Mouse (Mus musculus) liver, postnatal 0 days (tissue): ENCODE results near the gene 4933427D14Rik. TPM values are rescaled to one million over a fixed set of nuclear protein-coding genes. Genes with fewer than 3 reads are reported as not detected.
"Not testable (repeated sequence)": the region's sequence is repeated elsewhere in the genome, so short reads cannot be mapped to it uniquely, and the experiment has no call there.

ENCODE experiments used
- ATAC-seq: fragments of 200-750 bp; cut with Nextera tagmentation; 2 replicates; pipeline ENCODE4 v1.8.0; 2017; ENCODE audit warnings: mild to moderate bottlenecking, moderate library complexity
- DNase-seq: peaks from one replicate; pipeline ENCODE4 v3.0.0-alpha.2; 2016
- H3K27ac ChIP-seq: fragments of 300-500 bp; sonication (generic); 2 replicates; pipeline ENCODE4 v1.5.1; 2014; ENCODE audit warnings: antibody characterized with exemption, moderate library complexity, mild to moderate bottlenecking, low read depth
- H3K27me3 ChIP-seq: fragments of 300-500 bp; sonication (generic); 2 replicates; pipeline ENCODE4 v1.6.1; 2014; ENCODE audit warnings: low read length, control low read depth, mixed read lengths; ENCODE audit not compliant: insufficient read depth
- H3K36me3 ChIP-seq: fragments of 300-500 bp; sonication (generic); replicated peaks from 2 replicates; pipeline ENCODE4 v1.6.1; 2014; ENCODE audit warnings: mild to moderate bottlenecking, control low read depth, low read length, moderate library complexity, mixed read lengths; ENCODE audit not compliant: insufficient read depth
- H3K4me1 ChIP-seq: fragments of 300-500 bp; sonication (generic); 2 replicates; pipeline ENCODE4 v1.6.1; 2014; ENCODE audit warnings: antibody characterized with exemption, mild to moderate bottlenecking, control low read depth; ENCODE audit not compliant: insufficient read depth
- H3K4me2 ChIP-seq: fragments of 300-500 bp; sonication (generic); 2 replicates; pipeline ENCODE4 v1.6.1; 2014; ENCODE audit warnings: low read depth, mild to moderate bottlenecking, low read length, moderate library complexity, mixed read lengths
- H3K4me3 ChIP-seq: fragments of 300-500 bp; sonication (generic); 2 replicates; pipeline ENCODE4 v1.5.1; 2014; ENCODE audit warnings: low read depth, low read length
- H3K9ac ChIP-seq: fragments of 300-500 bp; sonication (generic); replicated peaks from 2 replicates; pipeline ENCODE4 v1.6.1; 2014; ENCODE audit warnings: mild to moderate bottlenecking, moderate library complexity
- H3K9me3 ChIP-seq: fragments of 300-500 bp; sonication (generic); 2 replicates; pipeline ENCODE4 v1.6.1; 2016; ENCODE audit warnings: mild to moderate bottlenecking, control low read depth, low read length, mixed read lengths
- CTCF ChIP-seq: sonication (generic); IDR thresholded peaks from 2 replicates; pipeline ENCODE4 v1.5.1; 2016; ENCODE audit warnings: antibody characterized with exemption, low read depth
- EP300 ChIP-seq: IDR thresholded peaks from 2 replicates; pipeline ENCODE4 v1.6.1; 2016; ENCODE audit warnings: antibody characterized with exemption, low read depth, mild to moderate bottlenecking
- WGBS: fragments of 180-500 bp; shearing (Covaris S2); extraction: QIAGEN DNeasy Blood & Tissue Kit; methylation state at CpG from one replicate; pipeline ENCODE4 v1.1.7; 2014; ENCODE audit not compliant: insufficient replicate concordance; 5-methylcytosine and 5-hydroxymethylcytosine counted together
- polyA plus RNA-seq: library from polyadenylated mRNA; unstranded; fragments of >200 nt; fragmentation: Nextera tagmentation; extraction: Ambion mirVana; gene quantifications from 2 replicates; pipeline ENCODE4 v1.2.1, GENCODE M21; 2015

The 4933427D14Rik gene
- polyA plus RNA-seq, 1 experiment from 2014 or later: 1.7 TPM

GRCm38 (mm10) chr11:72184252-72184651 is 23.0 kb downstream of the 4933427D14Rik start:
- Histone ChIP-seq H3K9me3 (no peaks in the 10 kb centered on the region), H3K9ac (no peak overlapping the region), H3K27ac (no peak overlapping the region), H3K4me1 (no peaks in the 10 kb centered on the region), H3K4me2 (no peak overlapping the region), H3K4me3 (no peak overlapping the region), H3K36me3 (peaks cover 3% of the 10 kb centered on the region), H3K27me3 (no peaks in the 10 kb centered on the region)
- no peak for TF ChIP-seq EP300
- TF ChIP-seq CTCF: no peak
- WGBS: 64% methylated on average over 4 of the region's 4 CpGs
- no peak for DNase-seq
- ATAC-seq: no peak

DNA sequence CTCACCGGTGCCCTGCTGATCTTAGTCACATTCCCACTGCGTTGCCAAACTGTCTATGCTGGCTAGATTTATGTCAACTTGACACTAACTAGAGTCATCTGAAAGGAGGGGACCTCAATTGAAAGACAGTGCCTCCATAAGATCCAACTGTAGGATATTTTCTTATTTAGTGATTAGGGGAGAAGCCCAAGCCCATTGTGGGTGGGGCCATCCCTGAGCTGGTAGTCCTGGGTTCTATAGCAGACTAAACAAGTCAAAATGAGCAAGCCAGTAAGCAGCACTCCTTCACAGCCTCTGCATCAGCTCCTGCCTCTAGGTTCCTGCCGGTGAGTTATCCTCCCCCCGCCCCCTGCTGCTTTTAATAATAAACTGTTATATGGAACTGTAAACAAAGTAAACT is 26.1 kb downstream of the 4933427D14Rik start:
- no peak for TF ChIP-seq EP300
- TF ChIP-seq CTCF: no peak
- ATAC-seq (no peak), DNase-seq (no peak)
- Histone ChIP-seq H3K9ac (no peak overlapping the region), H3K27ac (no peak overlapping the region), H3K4me3 (no peak overlapping the region), H3K27me3 (no peaks in the 10 kb centered on the region), H3K4me2 (no peak overlapping the region), H3K9me3 (no peaks in the 10 kb centered on the region), H3K36me3 (peaks cover 12% of the 10 kb centered on the region), H3K4me1 (no peaks in the 10 kb centered on the region)
- 85% methylated on average over 4 of the region's 4 CpGs for WGBS

- peaks cover 16% of the 10 kb centered on the region for H3K36me3 ChIP-seq
- H3K27ac ChIP-seq: no peak overlapping the region
- H3K4me1 ChIP-seq: no peaks in the 10 kb centered on the region
- no peak for ATAC-seq
- no peaks in the 10 kb centered on the region for H3K27me3 ChIP-seq
- H3K4me2 ChIP-seq: no peak overlapping the region
- WGBS: 87% methylated on average over 5 of the region's 5 CpGs
- H3K4me3 ChIP-seq: no peak overlapping the region
- TF ChIP-seq CTCF (no peak), EP300 (no peak)
- DNase-seq: no peak
- no peaks in the 10 kb centered on the region for H3K9me3 ChIP-seq
- H3K9ac ChIP-seq: no peak overlapping the region
Observed at GRCm38 (mm10) chr11:72180556-72180955, 26.7 kb downstream of the 4933427D14Rik start.

DNA sequence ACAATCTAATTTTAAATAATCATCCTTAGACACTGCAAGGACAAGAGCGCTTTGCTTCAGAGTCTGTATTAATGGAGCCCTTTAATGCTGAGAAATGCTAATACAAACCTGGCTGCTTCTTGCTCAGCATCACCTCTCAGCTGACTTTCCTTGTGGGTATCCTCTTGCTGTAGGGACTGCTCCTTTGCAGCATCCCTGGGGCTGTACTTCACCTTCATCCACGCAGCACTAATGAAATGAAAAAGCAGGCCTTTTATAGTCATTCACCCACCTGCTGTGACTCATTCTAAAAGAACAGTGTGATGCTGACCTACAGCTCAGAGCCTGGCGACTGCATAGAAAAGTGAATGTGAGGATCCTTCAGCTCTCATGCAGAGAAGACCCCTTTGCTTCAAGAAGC is 30.7 kb downstream of the 4933427D14Rik start:
- Histone ChIP-seq H3K9ac (no peak overlapping the region), H3K4me3 (no peak overlapping the region), H3K27ac (no peak overlapping the region), H3K4me2 (no peak overlapping the region), H3K4me1 (no peaks in the 10 kb centered on the region), H3K27me3 (no peaks in the 10 kb centered on the region), H3K9me3 (no peaks in the 10 kb centered on the region), H3K36me3 (peaks cover 34% of the 10 kb centered on the region)
- no peak for DNase-seq
- ATAC-seq: no peak
- WGBS: 78% methylated on average over 3 of the region's 3 CpGs
- TF ChIP-seq CTCF (no peak), EP300 (no peak)

GRCm38 (mm10) chr11:72175966-72176365 is 31.3 kb downstream of the 4933427D14Rik start:
- WGBS: 84% methylated on average over 5 of the region's 5 CpGs
- H3K27me3 ChIP-seq: no peaks in the 10 kb centered on the region
- no peaks in the 10 kb centered on the region for H3K4me1 ChIP-seq
- TF ChIP-seq EP300 (no peak), CTCF (no peak)
- ATAC-seq: no peak
- H3K4me2 ChIP-seq: no peak overlapping the region
- H3K9ac ChIP-seq: no peak overlapping the region
- no peak overlapping the region for H3K4me3 ChIP-seq
- H3K9me3 ChIP-seq: no peaks in the 10 kb centered on the region
- H3K36me3 ChIP-seq: peaks cover 34% of the 10 kb centered on the region
- no peak overlapping the region for H3K27ac ChIP-seq
- DNase-seq: no peak

DNA sequence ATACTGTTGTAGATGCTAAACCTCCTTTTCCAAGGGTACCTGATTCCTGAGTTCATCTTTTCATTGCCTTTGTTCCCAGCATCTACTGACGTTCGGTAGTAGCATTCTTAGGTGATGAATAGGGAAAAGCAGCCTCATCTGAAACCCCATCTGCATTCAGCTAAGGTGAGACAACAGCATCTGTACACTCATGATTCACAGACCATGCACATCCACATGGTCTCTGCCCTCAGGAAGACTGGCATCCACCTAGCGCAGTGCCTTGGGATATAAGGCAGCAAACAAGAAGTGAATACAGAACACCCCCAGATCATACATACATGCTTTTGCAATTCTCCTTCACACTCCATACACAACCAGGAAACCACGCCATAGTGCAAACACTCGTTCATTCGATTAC is 32.5 kb downstream of the 4933427D14Rik start:
- Histone ChIP-seq H3K27me3 (no peaks in the 10 kb centered on the region), H3K4me3 (no peak overlapping the region), H3K4me1 (no peaks in the 10 kb centered on the region), H3K4me2 (no peak overlapping the region), H3K36me3 (peaks cover 34% of the 10 kb centered on the region), H3K27ac (no peak overlapping the region), H3K9me3 (no peaks in the 10 kb centered on the region), H3K9ac (no peak overlapping the region)
- no peak for DNase-seq
- TF ChIP-seq CTCF (no peak), EP300 (no peak)
- ATAC-seq: no peak
- 83% methylated on average over 6 of the region's 6 CpGs for WGBS

DNA sequence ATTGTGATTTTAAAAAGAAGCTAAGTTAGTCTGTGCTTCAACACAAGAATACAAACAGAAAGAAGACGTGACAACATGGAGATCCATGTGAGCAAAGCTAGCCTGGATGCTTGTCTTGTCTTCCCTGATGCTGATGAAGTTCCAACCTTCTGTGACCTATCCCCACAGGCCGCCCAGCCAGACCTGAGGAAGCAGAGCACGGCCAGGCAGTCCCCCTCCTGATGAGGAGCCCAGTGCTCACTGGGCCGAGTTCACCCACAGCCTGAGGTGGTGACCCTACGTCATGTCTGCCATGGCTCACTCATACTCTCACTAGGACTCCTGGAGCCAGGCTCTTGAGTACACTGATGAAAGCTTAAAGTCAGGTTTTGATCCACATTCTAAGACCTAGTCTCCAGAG is 33.8 kb downstream of the 4933427D14Rik start:
- WGBS: 84% methylated on average over 5 of the region's 5 CpGs
- Histone ChIP-seq H3K36me3 (peaks cover 34% of the 10 kb centered on the region), H3K27ac (no peak overlapping the region), H3K4me2 (no peak overlapping the region), H3K9me3 (no peaks in the 10 kb centered on the region), H3K4me1 (no peaks in the 10 kb centered on the region), H3K9ac (no peak overlapping the region), H3K27me3 (no peaks in the 10 kb centered on the region), H3K4me3 (no peak overlapping the region)
- ATAC-seq: no peak
- DNase-seq: no peak
- TF ChIP-seq EP300: no peak
- TF ChIP-seq CTCF: no peak

DNA sequence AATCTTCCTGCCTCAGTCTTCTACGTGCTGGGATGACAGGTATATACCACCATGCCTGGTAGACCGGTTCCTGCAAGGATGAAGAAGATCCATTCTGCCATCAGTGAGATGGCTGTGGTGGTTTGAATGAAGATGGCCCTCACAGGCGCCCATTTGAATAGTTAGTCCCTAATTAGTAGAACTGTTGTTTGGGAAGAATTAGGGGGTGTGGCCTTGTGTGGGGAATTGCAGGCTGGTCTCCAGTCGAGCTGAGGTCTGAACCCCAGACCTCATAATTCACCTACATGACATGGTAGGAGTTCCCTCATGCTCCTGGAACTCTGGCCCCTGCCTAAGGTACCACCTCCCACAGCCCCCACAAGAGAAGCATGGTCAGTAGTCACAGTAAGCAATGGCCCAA is 35.4 kb downstream of the 4933427D14Rik start:
- WGBS: 77% methylated on average over 4 of the region's 4 CpGs
- not testable (repeated sequence) for H3K4me2 ChIP-seq, H3K27me3 ChIP-seq, H3K4me3 ChIP-seq, ATAC-seq, DNase-seq, H3K9me3 ChIP-seq, H3K27ac ChIP-seq, H3K4me1 ChIP-seq, H3K9ac ChIP-seq
- H3K36me3 ChIP-seq: peaks cover 25% of the 10 kb centered on the region
